Mouse (Mus musculus) forebrain, postnatal 0 days (tissue): Measurements from ENCODE around the gene Tor1a. TPM values are rescaled to one million over a fixed set of nuclear protein-coding genes. Genes with fewer than 3 reads are reported as not detected.
"Not testable (repeated sequence)": the region's sequence is repeated elsewhere in the genome, so short reads cannot be mapped to it uniquely, and the experiment has no call there.

ENCODE experiments used
- ATAC-seq: fragments of 200-750 bp; cut with Nextera tagmentation; 2 replicates; pipeline ENCODE4 v1.8.0; 2017; ENCODE audit warnings: mild to moderate bottlenecking, moderate library complexity
- DNase-seq: peaks from one replicate; pipeline ENCODE4 v3.0.0-alpha.2; 2015
- H3K27ac ChIP-seq: fragments of 300-500 bp; sonication (generic); 2 replicates; pipeline ENCODE4 v1.5.1; 2014; ENCODE audit warnings: low read depth, mild to moderate bottlenecking, antibody characterized with exemption, low read length, moderate library complexity, mixed read lengths
- H3K27me3 ChIP-seq: fragments of 300-500 bp; sonication (generic); 2 replicates; pipeline ENCODE4 v1.6.1; 2014; ENCODE audit warnings: mild to moderate bottlenecking, low read length, mixed read lengths; ENCODE audit not compliant: insufficient read depth
- H3K36me3 ChIP-seq: fragments of 300-500 bp; sonication (generic); 2 replicates; pipeline ENCODE4 v1.6.1; 2014; ENCODE audit warnings: mild to moderate bottlenecking, moderate library complexity; ENCODE audit not compliant: insufficient read depth
- H3K4me1 ChIP-seq: fragments of 300-500 bp; sonication (generic); 2 replicates; pipeline ENCODE4 v1.6.1; 2014; ENCODE audit warnings: antibody characterized with exemption; ENCODE audit not compliant: insufficient read depth
- H3K4me2 ChIP-seq: fragments of 300-500 bp; sonication (generic); 2 replicates; pipeline ENCODE4 v1.6.1; 2014; ENCODE audit warnings: low read depth, mild to moderate bottlenecking, moderate library complexity
- H3K4me3 ChIP-seq: fragments of 300-500 bp; sonication (generic); 2 replicates; pipeline ENCODE4 v1.5.1; 2014; ENCODE audit warnings: low read depth, low read length, mixed read lengths
- H3K9ac ChIP-seq: fragments of 300-500 bp; sonication (generic); 2 replicates; pipeline ENCODE4 v1.6.1; 2014; ENCODE audit warnings: mild to moderate bottlenecking
- H3K9me3 ChIP-seq: fragments of 300-500 bp; sonication (generic); 2 replicates; pipeline ENCODE4 v1.6.1; 2016; ENCODE audit warnings: low read length
- CTCF ChIP-seq: sonication (generic); IDR thresholded peaks from 2 replicates; pipeline ENCODE4 v1.5.1; 2016; ENCODE audit warnings: antibody characterized with exemption, control low read depth, low read depth
- WGBS: fragments of 180-500 bp; shearing (Covaris S2); extraction: QIAGEN DNeasy Blood & Tissue Kit; methylation state at CpG from one replicate; pipeline ENCODE4 v1.1.7; 2014; 5-methylcytosine and 5-hydroxymethylcytosine counted together
- polyA plus RNA-seq: library from polyadenylated mRNA; unstranded; fragments of >200 nt; fragmentation: Nextera tagmentation; extraction: Ambion mirVana; gene quantifications from 2 replicates; pipeline ENCODE4 v1.2.1, GENCODE M21; 2015
- total RNA-seq: library from RNA; depleted of rRNA; stranded (reverse); fragments of >200 nt; gene quantifications from 2 replicates; pipeline ENCODE4 v1.2.3, GENCODE M21; 2014

Tor1a gene
- total and polyA plus RNA-seq, 2 experiments from 2014 or later: 53.6 to 97.3 TPM

GRCm38 (mm10) chr2:30920216-30920615 lies 47.5 kb downstream of the Tor1a start:
- H3K9ac ChIP-seq: no peak overlapping the region
- H3K36me3 ChIP-seq: no peaks in the 10 kb centered on the region
- ATAC-seq: no peak
- no peaks in the 10 kb centered on the region for H3K27me3 ChIP-seq
- no peak for DNase-seq
- no peak overlapping the region for H3K4me3 ChIP-seq
- 74% methylated on average over 7 of the region's 7 CpGs for whole genome bisulfite sequencing
- 0 out of 2 replicates have a peak, but pooled peaks cover 3% of the 10 kb centered on the region for H3K4me1 ChIP-seq
- H3K9me3 ChIP-seq: no peaks in the 10 kb centered on the region
- TF ChIP-seq CTCF: no peak
- no peak overlapping the region for H3K27ac ChIP-seq
- no peak overlapping the region for H3K4me2 ChIP-seq

- ATAC-seq: no peak
- 64% methylated on average over 8 of the region's 8 CpGs for WGBS
- Histone ChIP-seq H3K4me3 (no peak overlapping the region), H3K27ac (no peak overlapping the region), H3K27me3 (no peaks in the 10 kb centered on the region), H3K4me2 (no peak overlapping the region), H3K9me3 (no peaks in the 10 kb centered on the region), H3K9ac (no peak overlapping the region), H3K4me1 (0 out of 2 replicates have a peak, but pooled peaks cover 3% of the 10 kb centered on the region), H3K36me3 (no peaks in the 10 kb centered on the region)
- TF ChIP-seq CTCF: no peak
- DNase-seq: no peak
Measured at GRCm38 (mm10) chr2:30918780-30919329, 48.9 kb downstream of the Tor1a start.

GRCm38 (mm10) chr2:30918126-30918525 lies 49.6 kb downstream of the Tor1a start:
- Histone ChIP-seq H3K27ac (no peak overlapping the region), H3K27me3 (no peaks in the 10 kb centered on the region), H3K9ac (no peak overlapping the region), H3K4me3 (no peak overlapping the region), H3K36me3 (no peaks in the 10 kb centered on the region), H3K9me3 (no peaks in the 10 kb centered on the region), H3K4me1 (0 out of 2 replicates have a peak, but pooled peaks cover 3% of the 10 kb centered on the region), H3K4me2 (no peak overlapping the region)
- DNase-seq (no peak), ATAC-seq (no peak)
- WGBS: 61% methylated on average over 6 of the region's 6 CpGs
- TF ChIP-seq CTCF: no peak

DNA sequence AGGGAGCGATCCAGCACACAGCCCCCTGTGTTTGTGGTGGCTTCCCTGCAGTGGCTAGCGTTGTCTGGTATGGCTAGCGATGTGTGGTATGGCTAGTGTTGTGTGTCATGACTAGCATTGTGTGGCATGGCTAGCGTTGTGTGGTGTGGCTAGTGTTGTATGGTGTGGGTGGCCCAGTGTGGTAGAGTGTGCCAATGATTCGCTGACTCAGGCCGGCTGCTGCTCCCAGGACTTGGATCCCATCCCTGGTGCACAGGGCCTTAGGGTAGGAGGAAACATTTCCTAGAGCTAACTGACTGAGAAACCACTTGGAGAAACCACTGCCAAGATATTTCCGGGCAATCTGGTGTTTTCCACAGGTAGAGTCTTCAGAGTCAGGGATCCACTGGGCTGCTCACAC lies 50.1 kb downstream of the Tor1a start:
- Histone ChIP-seq H3K27me3 (no peaks in the 10 kb centered on the region), H3K9ac (no peak overlapping the region), H3K4me3 (no peak overlapping the region), H3K4me2 (no peak overlapping the region), H3K9me3 (no peaks in the 10 kb centered on the region), H3K27ac (no peak overlapping the region), H3K4me1 (0 out of 2 replicates have a peak, but pooled peaks cover 3% of the 10 kb centered on the region), H3K36me3 (no peaks in the 10 kb centered on the region)
- TF ChIP-seq CTCF: no peak
- WGBS: 83% methylated on average over 7 of the region's 7 CpGs
- DNase-seq (no peak), ATAC-seq (no peak)

DNA sequence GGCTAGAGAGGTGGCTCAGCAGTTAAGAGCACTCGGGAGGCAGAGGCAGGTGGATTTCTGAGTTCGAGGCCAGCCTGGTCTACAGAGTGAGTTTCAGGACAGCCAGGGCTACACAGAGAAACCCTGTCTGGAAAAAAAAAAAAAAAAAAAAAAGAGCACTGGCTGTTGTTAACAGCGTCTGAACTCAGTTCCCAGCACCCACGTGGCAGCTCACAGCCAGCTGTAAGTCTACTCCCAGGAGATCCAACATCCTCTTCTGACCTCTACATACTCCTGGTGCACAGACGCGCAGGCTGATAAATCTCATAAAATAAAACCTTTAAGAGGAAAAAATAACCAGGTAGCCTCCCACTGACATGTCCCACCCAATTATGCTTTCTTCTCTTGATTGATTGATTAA lies 51.8 kb downstream of the Tor1a start:
- not testable (repeated sequence) for H3K27me3 ChIP-seq, H3K9ac ChIP-seq, H3K27ac ChIP-seq, H3K4me3 ChIP-seq, H3K4me2 ChIP-seq, DNase-seq, H3K36me3 ChIP-seq, H3K9me3 ChIP-seq, H3K4me1 ChIP-seq, ATAC-seq
- 74% methylated on average over 6 of the region's 6 CpGs for WGBS

- Histone ChIP-seq H3K4me1 (0 out of 2 replicates have a peak, but pooled peaks cover 3% of the 10 kb centered on the region), H3K4me2 (no peak overlapping the region), H3K9ac (no peak overlapping the region), H3K36me3 (no peaks in the 10 kb centered on the region), H3K27ac (no peak overlapping the region), H3K27me3 (no peaks in the 10 kb centered on the region), H3K4me3 (no peak overlapping the region), H3K9me3 (no peaks in the 10 kb centered on the region)
- no peak for DNase-seq
- TF ChIP-seq CTCF: no peak
- ATAC-seq: no peak
- 64% methylated on average over 5 of the region's 5 CpGs for WGBS
Measured at GRCm38 (mm10) chr2:30915376-30915775, 52.4 kb downstream of the Tor1a start.

DNA sequence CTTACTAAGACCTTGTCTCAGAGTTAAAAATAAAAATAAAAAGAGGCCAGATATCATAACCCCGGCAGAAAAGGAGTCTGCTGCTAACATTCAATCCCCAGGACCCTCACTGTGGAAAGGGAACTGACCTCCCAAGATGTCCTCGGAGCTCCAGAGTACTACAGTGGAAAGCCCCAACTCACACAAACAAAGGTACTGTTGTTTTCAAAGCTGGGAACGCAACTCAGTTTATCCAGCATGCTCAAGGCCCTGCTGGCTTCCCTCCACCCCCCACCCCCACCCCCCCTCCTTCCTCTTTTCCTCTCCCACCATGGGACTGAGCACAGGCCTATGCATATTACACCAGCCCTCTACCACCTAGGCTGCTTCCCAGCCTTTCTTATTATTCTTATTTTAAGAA lies 52.9 kb downstream of the Tor1a start:
- Histone ChIP-seq H3K4me1 (0 out of 2 replicates have a peak, but pooled peaks cover 3% of the 10 kb centered on the region), H3K4me3 (no peak overlapping the region), H3K9me3 (no peaks in the 10 kb centered on the region), H3K9ac (no peak overlapping the region), H3K27ac (no peak overlapping the region), H3K36me3 (no peaks in the 10 kb centered on the region), H3K4me2 (no peak overlapping the region), H3K27me3 (no peaks in the 10 kb centered on the region)
- DNase-seq (no peak), ATAC-seq (peak; percentile 45)
- 20% methylated on average over 3 of the region's 3 CpGs for WGBS
- TF ChIP-seq CTCF: no peak
